Mouse (Mus musculus): Measurements from ENCODE around the gene Cnih4. TPM values are rescaled to one million over a fixed set of nuclear protein-coding genes. Genes with fewer than 3 reads are reported as not detected.
A peak's percentile ranks its signal among the peaks of the same experiment; 100 is the strongest.

Gene Cnih4
- polyA plus RNA-seq, 1 experiment from 2014 or later, result 91.1 TPM

DNA sequence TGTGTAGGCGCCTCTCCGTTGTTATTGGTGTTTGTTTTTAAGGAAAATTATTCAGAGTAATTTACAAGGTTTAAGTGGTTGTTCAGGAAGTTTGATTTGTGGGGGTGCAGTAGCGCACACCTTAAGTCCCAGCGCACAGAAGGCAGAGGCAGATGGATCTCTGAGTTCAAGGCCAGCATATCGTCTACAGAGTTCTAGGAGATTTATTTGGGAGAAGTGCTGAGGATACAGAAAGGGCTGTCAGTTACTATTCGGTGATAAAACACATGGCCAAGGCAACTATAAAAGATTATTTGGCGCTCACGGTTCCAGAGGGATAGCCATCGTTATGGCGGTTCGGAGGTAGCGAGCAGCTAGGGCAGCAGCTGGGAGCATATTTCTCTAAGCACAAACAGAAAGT lies 473 bp downstream of the Cnih4 start:
- DNase-seq (ENCODE audit: low spot score), result no peak

DNA sequence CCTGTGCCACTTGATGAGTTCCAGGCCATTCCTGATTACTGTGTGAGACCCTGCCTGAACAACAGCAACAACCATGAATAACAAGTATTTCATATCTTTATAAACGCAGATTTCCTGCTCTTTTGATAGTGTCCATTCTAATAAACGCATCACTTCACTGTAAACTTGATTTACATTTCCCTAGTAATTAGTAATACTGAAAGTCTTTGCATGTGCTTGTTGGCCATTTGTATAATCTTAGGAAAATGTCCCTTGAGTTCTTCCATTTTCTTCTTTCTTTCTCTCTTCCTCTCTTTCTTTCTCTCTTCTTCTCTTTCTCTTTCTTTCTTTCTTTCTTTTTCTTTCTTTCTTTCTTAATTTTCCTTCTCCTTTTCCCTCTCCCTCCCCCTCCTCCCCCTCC lies 1.7 kb downstream of the Cnih4 start:
- H3K36me3 ChIP-seq (ENCODE audit: control insufficient read depth, insufficient read depth, low read length), result no peaks in the 10 kb centered on the region
- H3K27ac ChIP-seq (ENCODE audit: low read depth, low read length), result no peak overlapping the region
- DNase-seq (ENCODE audit: low spot score) (no peak), ATAC-seq (ENCODE audit: low FRiP score) (no peak)
- no peaks in the 10 kb centered on the region for H3K27me3 ChIP-seq (ENCODE audit: control insufficient read depth, insufficient read depth, low read length)
- H3K9ac ChIP-seq (ENCODE audit: low read depth, low read length), result no peak overlapping the region
- 77% methylated on average over 2 of the region's 2 CpGs for WGBS
- no peaks in the 10 kb centered on the region for H3K9me3 ChIP-seq (ENCODE audit: control insufficient read depth, low read length)
- no peaks in the 10 kb centered on the region; the same call in 1 of the 2 replicates for H3K4me1 ChIP-seq (replicated peaks; ENCODE audit: control insufficient read depth, insufficient read depth, low read length)
- H3K4me3 ChIP-seq (ENCODE audit: low read depth, low read length), result no peak overlapping the region
- H3K4me2 ChIP-seq (replicated peaks; ENCODE audit: low read depth, low read length), result no peak overlapping the region

More for the DNA sequence above, 473 bp downstream of the Cnih4 start:
- ATAC-seq (ENCODE audit: low FRiP score), result no peak
- Histone ChIP-seq H3K27me3 (ENCODE audit: control insufficient read depth, insufficient read depth, low read length) (no peaks in the 10 kb centered on the region), H3K9me3 (ENCODE audit: control insufficient read depth, low read length) (no peaks in the 10 kb centered on the region), H3K4me2 (replicated peaks; ENCODE audit: low read depth, low read length) (peak overlapping the region; percentile 65), H3K4me1 (replicated peaks; ENCODE audit: control insufficient read depth, insufficient read depth, low read length) (no peaks in the 10 kb centered on the region; the same call in 1 of the 2 replicates), H3K36me3 (ENCODE audit: control insufficient read depth, insufficient read depth, low read length) (no peaks in the 10 kb centered on the region), H3K27ac (ENCODE audit: low read depth, low read length) (no peak overlapping the region), H3K9ac (ENCODE audit: low read depth, low read length) (peak overlapping the region; percentile 73), H3K4me3 (ENCODE audit: low read depth, low read length) (peak overlapping the region; percentile 91)
- WGBS, result 23% methylated on average over 12 of the region's 12 CpGs

DNA sequence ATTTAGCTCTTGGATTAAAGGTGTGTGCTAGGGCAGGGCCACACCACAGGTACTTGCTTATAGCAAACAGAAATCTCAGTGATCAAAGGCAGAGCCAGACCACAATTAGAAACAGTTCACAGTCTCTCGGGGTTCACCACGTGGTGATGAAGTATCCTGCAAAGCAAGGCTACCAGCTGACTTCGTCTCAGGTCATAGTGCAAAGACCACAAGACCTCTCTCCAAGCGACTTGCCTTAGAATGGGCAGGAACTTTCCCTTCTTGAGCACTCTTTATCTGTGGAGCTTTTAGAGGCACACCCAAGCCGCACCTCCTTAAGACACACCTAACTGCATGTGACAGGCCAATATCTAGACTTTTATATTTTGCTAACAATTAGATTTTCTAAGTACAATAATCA lies 4.0 kb downstream of the Cnih4 start:
- no peak for ATAC-seq (ENCODE audit: low FRiP score)

DNA sequence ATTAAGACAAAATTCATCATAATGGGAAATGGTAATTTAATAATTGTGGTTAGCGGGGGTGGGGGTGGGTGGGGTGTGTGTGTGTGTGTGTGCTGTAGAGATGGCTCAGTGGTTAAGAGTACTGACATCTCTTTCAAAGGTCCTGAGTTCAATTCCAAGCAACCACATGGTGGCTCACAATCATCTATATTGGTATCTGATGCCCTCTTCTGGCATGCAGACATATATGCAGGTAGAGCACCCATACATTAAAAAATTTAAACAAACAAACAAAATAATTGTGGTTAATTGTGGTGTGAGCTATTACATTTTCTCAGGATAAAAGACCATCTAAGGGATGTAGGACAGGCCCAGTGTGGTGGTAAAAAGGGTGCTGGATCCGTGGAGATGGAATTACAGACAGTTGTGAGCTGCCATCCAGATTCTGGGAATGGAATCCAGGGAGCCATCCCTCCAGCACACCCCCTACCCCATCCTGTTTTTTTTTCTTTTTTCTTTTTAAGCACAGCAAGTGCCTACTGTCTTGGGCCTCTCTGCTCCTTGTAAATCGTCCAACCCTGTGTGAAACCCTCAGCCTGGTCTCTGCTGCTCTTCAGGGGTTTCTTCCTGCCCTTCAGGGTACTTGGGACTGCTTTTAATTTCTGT lies 5.0 kb downstream of the Cnih4 start:
- 76% methylated on average over 3 of the region's 3 CpGs for WGBS
- H3K27me3 ChIP-seq (ENCODE audit: control insufficient read depth, insufficient read depth, low read length), result no peaks in the 10 kb centered on the region
- no peak overlapping the region for H3K9ac ChIP-seq (ENCODE audit: low read depth, low read length)
- no peak overlapping the region for H3K4me2 ChIP-seq (replicated peaks; ENCODE audit: low read depth, low read length)
- no peak for DNase-seq (ENCODE audit: low spot score)
- H3K9me3 ChIP-seq (ENCODE audit: control insufficient read depth, low read length), result no peaks in the 10 kb centered on the region
- H3K4me3 ChIP-seq (ENCODE audit: low read depth, low read length), result no peak overlapping the region
- no peak for ATAC-seq (ENCODE audit: low FRiP score)
- H3K4me1 ChIP-seq (replicated peaks; ENCODE audit: control insufficient read depth, insufficient read depth, low read length), result peaks cover 3% of the 10 kb centered on the region; the same call in 1 of the 2 replicates
- H3K27ac ChIP-seq (ENCODE audit: low read depth, low read length), result no peak overlapping the region
- H3K36me3 ChIP-seq (ENCODE audit: control insufficient read depth, insufficient read depth, low read length), result no peaks in the 10 kb centered on the region

More for the DNA sequence above, 4.0 kb downstream of the Cnih4 start:
- Histone ChIP-seq H3K4me2 (replicated peaks; ENCODE audit: low read depth, low read length) (no peak overlapping the region), H3K9ac (ENCODE audit: low read depth, low read length) (no peak overlapping the region), H3K36me3 (ENCODE audit: control insufficient read depth, insufficient read depth, low read length) (no peaks in the 10 kb centered on the region), H3K4me3 (ENCODE audit: low read depth, low read length) (no peak overlapping the region), H3K27me3 (ENCODE audit: control insufficient read depth, insufficient read depth, low read length) (no peaks in the 10 kb centered on the region), H3K4me1 (replicated peaks; ENCODE audit: control insufficient read depth, insufficient read depth, low read length) (peaks cover 3% of the 10 kb centered on the region; the same call in 1 of the 2 replicates), H3K9me3 (ENCODE audit: control insufficient read depth, low read length) (no peaks in the 10 kb centered on the region), H3K27ac (ENCODE audit: low read depth, low read length) (no peak overlapping the region)
- WGBS, result 68% methylated on average over 5 of the region's 5 CpGs
- no peak for DNase-seq (ENCODE audit: low spot score)

DNA sequence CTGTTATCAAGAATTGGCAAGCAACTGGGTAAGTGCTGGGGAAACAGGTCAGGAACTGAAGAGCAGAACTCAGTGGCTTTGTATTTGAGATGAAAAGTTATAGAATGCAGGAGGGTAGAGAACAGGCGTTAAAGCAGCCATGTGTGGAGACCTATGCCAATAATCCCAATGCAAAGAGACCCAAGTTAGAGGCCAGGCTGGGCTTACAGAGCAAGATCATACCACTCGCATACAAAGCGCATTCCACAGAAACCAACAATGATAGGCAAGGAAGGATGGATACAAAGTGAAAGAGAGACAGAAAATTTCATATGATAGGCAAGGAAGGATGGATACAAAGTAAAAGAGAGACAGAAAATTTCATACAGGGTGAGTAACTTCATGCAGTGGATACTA lies 5.9 kb downstream of the Cnih4 start:
- Histone ChIP-seq H3K27ac (ENCODE audit: low read depth, low read length) (no peak overlapping the region), H3K4me1 (replicated peaks; ENCODE audit: control insufficient read depth, insufficient read depth, low read length) (0 out of 2 replicates have a peak, but pooled peaks cover 3% of the 10 kb centered on the region), H3K9ac (ENCODE audit: low read depth, low read length) (no peak overlapping the region; the same call in 1 of the 2 replicates), H3K4me2 (replicated peaks; ENCODE audit: low read depth, low read length) (no peak overlapping the region), H3K27me3 (ENCODE audit: control insufficient read depth, insufficient read depth, low read length) (no peaks in the 10 kb centered on the region), H3K9me3 (ENCODE audit: control insufficient read depth, low read length) (no peaks in the 10 kb centered on the region), H3K4me3 (ENCODE audit: low read depth, low read length) (peak overlapping the region; percentile 80), H3K36me3 (ENCODE audit: control insufficient read depth, insufficient read depth, low read length) (no peaks in the 10 kb centered on the region)
- ATAC-seq (ENCODE audit: low FRiP score) (peak; percentile 45), DNase-seq (ENCODE audit: low spot score) (no peak)
- 64% methylated on average over 3 of the region's 3 CpGs for WGBS

DNA sequence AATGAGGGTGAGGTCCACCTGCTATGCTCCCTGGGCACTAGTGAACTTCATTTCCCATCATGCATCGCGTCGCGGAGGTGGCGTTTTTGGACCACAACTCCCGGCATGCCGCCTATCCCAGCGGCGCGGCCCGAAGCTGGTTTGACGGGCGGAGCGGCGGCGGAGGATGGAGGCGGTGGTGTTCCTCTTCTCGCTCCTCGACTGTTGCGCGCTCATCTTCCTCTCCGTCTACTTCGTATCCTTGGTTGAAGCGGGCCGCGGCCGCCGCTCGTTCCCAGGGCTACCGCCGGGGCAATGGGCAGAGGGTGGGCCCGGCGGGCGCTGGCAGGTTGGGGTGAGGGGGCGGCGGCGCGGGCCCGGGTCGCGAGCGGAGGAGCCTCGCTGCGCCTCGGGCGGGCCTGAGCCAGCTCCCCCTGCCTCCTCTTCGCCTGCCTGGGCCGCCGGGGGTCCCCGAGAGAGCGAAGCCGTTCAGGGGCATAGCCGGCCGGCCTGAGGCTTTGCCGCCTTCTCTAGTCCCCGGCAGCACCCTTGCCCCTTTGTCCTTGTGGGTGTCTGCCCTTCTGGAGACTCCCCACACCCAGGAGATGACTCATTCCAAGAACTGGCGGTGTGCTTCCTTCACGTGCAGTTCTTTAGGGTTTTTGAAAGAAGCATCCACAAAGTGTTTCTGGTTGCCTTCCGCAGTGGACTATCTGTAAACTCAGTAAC lies 6.5 kb downstream of the Cnih4 start:
- H3K4me1 ChIP-seq (replicated peaks; ENCODE audit: control insufficient read depth, insufficient read depth, low read length), result 0 out of 2 replicates have a peak, but pooled peaks cover 3% of the 10 kb centered on the region
- peak overlapping the region; percentile 71 for H3K4me2 ChIP-seq (replicated peaks; ENCODE audit: low read depth, low read length)
- no peaks in the 10 kb centered on the region for H3K27me3 ChIP-seq (ENCODE audit: control insufficient read depth, insufficient read depth, low read length)
- no peaks in the 10 kb centered on the region for H3K36me3 ChIP-seq (ENCODE audit: control insufficient read depth, insufficient read depth, low read length)
- H3K9ac ChIP-seq (ENCODE audit: low read depth, low read length), result peak overlapping the region; percentile 88
- H3K27ac ChIP-seq (ENCODE audit: low read depth, low read length), result peak overlapping the region; percentile 78
- H3K9me3 ChIP-seq (ENCODE audit: control insufficient read depth, low read length), result no peaks in the 10 kb centered on the region
- peak overlapping the region; percentile 80 for H3K4me3 ChIP-seq (ENCODE audit: low read depth, low read length)
- DNase-seq (ENCODE audit: low spot score) (peak; percentile 96), ATAC-seq (ENCODE audit: low FRiP score) (peak; percentile 92)
- under 1% methylated on average over 55 of the region's 59 CpGs for whole genome bisulfite sequencing

DNA sequence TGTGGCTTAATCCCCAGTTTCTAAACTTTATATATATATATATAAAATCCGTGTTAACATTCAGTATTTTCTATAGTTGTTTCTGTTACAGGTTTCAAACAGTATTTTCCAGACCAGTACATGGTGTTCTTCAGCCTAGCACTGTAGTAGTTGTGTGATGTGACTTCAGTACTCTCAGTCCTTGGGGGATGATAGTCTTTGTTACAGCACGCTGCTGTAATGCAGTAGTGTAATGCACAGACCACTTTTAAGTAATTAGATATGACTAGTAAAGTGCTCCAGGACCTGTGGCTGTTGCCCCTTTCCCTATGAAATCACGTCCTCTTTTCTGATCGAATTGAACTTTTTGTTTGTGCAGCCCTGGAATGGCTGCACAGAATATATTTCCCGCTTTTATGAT lies 7.0 kb downstream of the Cnih4 start:
- H3K36me3 ChIP-seq (ENCODE audit: control insufficient read depth, insufficient read depth, low read length), result no peaks in the 10 kb centered on the region
- H3K4me3 ChIP-seq (ENCODE audit: low read depth, low read length), result peak overlapping the region; percentile 80
- 46% methylated on average over 5 of the region's 5 CpGs for WGBS
- peak overlapping the region; percentile 78; the same call in 1 of the 2 replicates for H3K27ac ChIP-seq (ENCODE audit: low read depth, low read length)
- DNase-seq (ENCODE audit: low spot score) (no peak), ATAC-seq (ENCODE audit: low FRiP score) (no peak)
- H3K9ac ChIP-seq (ENCODE audit: low read depth, low read length), result peak overlapping the region; percentile 88
- no peaks in the 10 kb centered on the region for H3K27me3 ChIP-seq (ENCODE audit: control insufficient read depth, insufficient read depth, low read length)
- peak overlapping the region; percentile 71 for H3K4me2 ChIP-seq (replicated peaks; ENCODE audit: low read depth, low read length)
- H3K9me3 ChIP-seq (ENCODE audit: control insufficient read depth, low read length), result no peaks in the 10 kb centered on the region
- H3K4me1 ChIP-seq (replicated peaks; ENCODE audit: control insufficient read depth, insufficient read depth, low read length), result 0 out of 2 replicates have a peak, but pooled peaks cover 3% of the 10 kb centered on the region

- DNase-seq (ENCODE audit: low spot score), result no peak
- Histone ChIP-seq H3K9me3 (ENCODE audit: control insufficient read depth, low read length) (no peaks in the 10 kb centered on the region), H3K9ac (ENCODE audit: low read depth, low read length) (no peak overlapping the region), H3K4me1 (replicated peaks; ENCODE audit: control insufficient read depth, insufficient read depth, low read length) (no peaks in the 10 kb centered on the region), H3K4me3 (ENCODE audit: low read depth, low read length) (no peak overlapping the region), H3K36me3 (ENCODE audit: control insufficient read depth, insufficient read depth, low read length) (peaks cover 8% of the 10 kb centered on the region), H3K27ac (ENCODE audit: low read depth, low read length) (no peak overlapping the region), H3K4me2 (replicated peaks; ENCODE audit: low read depth, low read length) (no peak overlapping the region), H3K27me3 (ENCODE audit: control insufficient read depth, insufficient read depth, low read length) (no peaks in the 10 kb centered on the region)
- no peak for ATAC-seq (ENCODE audit: low FRiP score)
- 90% methylated on average over 2 of the region's 2 CpGs for WGBS
These were observed 23.3 kb downstream of the Cnih4 start for GRCm38 (mm10) chr1:181167816-181168215.
